Comparison of ENCODE assay signal across 17 mouse cellular contexts in the genomic region with DNA sequence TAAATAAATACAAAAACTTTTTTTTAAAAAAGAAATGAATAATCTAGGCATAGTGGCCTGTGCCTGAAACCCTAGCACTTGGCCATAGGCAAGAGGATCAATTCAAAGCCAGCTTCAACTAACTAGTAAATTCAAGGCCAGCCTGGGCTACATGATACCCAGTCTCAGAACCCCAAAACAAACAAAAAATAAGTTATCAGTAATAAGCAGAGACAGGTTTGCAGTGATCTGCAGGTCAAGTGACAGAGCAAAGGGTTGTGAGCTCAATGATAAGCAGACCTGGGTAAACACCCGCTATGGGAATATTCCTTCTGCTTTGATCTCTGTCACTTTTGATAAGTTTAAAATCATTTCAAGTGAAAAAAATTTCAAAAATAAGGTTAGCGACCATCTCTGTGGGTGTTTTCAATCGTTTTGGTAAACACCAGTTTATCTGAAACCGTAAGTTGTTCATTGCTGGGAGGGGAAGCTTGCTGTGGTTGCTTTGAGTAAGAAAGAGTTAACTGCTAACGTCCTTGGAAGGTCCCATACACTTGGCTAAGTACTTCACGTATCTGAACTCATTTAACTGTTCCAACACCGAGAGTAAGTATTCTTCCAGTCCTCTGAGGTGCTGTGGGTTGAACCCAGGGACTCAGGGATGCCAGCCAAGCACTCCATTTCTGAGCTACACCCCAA.
"Had no signal": no experiment of that assay in that cellular context is flagged by ENCODE, and none has a peak within 500 bp of the region (broad histone marks: within the 10 kb centered on the region; RNA-seq: fewer than 3 reads in every experiment).

No protein-coding gene starts in this region.

- H3K4me3 ChIP-seq: layer of hippocampus, adult 2 months; limb, embryonic 13.5 days; midbrain, embryonic 15.5 days; neural tube, embryonic 12.5 days had no signal

- DNase-seq: kidney, adult 9 months; kidney, postnatal 36 days; left cerebral cortex, postnatal 4 days; lung, adult 18-20 months; lung, postnatal 36 days; retina, postnatal 1 day; right cerebral cortex, postnatal 4 days; spleen, adult 18-20 months; thymus, postnatal 14 days had no signal

- H3K36me3 ChIP-seq: limb, embryonic 13.5 days; midbrain, embryonic 15.5 days; neural tube, embryonic 12.5 days had no signal

- H3K9ac ChIP-seq: limb, embryonic 13.5 days; midbrain, embryonic 15.5 days; neural tube, embryonic 12.5 days had no signal

- H3K27ac ChIP-seq: kidney, postnatal 0 days; layer of hippocampus, adult 2 months; limb, embryonic 13.5 days; midbrain, embryonic 15.5 days; neural tube, embryonic 12.5 days had no signal

- H3K4me2 ChIP-seq: limb, embryonic 13.5 days; midbrain, embryonic 11.5 days; midbrain, embryonic 15.5 days; neural tube, embryonic 12.5 days had no signal

- ATAC-seq: inflammation-experienced regulatory T-cells, adult 6 months; intestine, postnatal 0 days; midbrain, embryonic 15.5 days had no signal

- H3K9me3 ChIP-seq: limb, embryonic 13.5 days; midbrain, embryonic 15.5 days; neural tube, embryonic 12.5 days had no signal

- H3K27me3 ChIP-seq: limb, embryonic 13.5 days; midbrain, embryonic 15.5 days; neural tube, embryonic 12.5 days had no signal
